Mouse (Mus musculus) liver, adult (tissue): ENCODE data around the gene Cdk17.

Experiments used
- GATA4 ChIP-seq: IDR thresholded peaks from 2 replicates; pipeline ENCODE4 v1.6.1; 2014; ENCODE audit warnings: mild to moderate bottlenecking, low read length; ENCODE audit not compliant: insufficient replicate concordance

The Cdk17 gene

DNA sequence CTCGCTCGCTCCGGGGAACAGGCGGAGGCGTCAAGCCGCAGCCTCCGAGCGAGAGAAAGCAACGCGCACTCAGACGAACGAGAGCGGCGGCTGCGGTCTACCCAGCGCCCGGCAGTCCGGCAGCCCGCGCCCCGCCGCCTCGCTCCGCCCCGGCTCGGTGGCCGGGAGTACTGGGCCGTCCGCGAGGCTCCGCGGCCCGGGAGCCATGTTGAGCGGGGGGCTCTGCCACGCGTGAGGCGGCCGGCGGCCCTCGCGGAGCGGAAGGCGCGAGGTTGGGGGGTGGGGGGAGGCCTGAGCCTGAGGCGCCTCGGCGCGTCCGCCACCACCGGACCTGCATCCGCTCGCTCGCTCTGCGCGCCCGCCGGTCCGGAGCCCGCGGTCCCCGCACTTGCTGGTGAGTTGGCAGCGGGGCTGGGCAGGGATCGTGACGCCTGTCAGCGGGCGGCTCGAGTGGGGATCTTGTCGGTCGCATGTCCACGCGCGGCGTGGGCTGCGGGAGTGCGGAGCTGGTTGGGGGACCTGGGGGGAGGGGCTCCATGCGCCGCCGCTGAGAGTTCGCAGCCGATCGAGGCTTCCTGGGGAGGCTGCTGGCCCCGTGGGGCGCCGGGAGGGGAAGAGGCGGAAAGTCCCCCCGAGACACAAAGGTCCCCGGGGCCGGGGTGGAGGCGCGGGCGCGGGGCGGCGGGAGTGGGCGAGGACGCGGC is at the start of gene Cdk17:
Gene Cdk17, plus strand, starts transcription at position 69 of the 704 bp plus-strand sequence.
- no peak; the same call in 1 of the 2 replicates for TF ChIP-seq GATA4

DNA sequence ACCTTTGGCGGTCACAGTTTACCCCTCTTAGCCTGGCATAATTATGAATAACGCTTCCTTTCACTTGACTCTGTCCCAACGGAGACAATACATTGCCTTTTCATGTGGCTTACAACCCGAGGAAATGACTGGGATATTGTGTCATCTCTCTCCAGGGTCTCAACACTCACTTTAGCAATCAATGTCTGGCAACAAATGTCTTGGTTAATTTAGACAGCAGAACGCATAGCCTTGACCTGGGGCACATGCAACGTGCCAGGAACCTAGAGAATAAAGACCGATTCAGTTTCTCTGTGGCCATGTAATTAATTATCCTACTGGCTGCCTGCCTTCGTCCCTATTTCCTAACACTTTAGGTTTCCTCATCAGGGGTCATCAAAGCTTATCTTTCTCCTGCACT is 49.3 kb upstream of the Cdk17 start:
- no peak; the same call in 1 of the 2 replicates for TF ChIP-seq GATA4

DNA sequence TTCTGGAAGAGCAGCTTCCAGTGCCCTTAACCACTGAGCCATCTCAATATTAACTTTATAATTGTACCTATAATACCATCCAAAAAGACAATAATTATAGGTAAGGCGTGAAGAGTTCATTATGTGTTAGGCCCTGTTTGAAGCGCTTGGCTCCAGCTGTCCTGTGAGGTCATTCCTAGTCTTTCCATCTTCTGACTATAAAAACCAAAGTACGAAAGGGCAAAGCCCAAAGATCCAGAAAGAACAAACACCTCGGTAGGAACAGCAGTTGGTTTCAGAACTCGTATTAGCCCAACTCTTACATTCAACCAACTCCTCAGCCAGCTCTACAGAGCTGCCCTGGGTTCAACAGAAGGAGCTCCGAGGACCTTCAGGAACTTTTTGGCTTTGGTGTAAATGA is 48.7 kb upstream of the Cdk17 start:
- TF ChIP-seq GATA4, result no peak

DNA sequence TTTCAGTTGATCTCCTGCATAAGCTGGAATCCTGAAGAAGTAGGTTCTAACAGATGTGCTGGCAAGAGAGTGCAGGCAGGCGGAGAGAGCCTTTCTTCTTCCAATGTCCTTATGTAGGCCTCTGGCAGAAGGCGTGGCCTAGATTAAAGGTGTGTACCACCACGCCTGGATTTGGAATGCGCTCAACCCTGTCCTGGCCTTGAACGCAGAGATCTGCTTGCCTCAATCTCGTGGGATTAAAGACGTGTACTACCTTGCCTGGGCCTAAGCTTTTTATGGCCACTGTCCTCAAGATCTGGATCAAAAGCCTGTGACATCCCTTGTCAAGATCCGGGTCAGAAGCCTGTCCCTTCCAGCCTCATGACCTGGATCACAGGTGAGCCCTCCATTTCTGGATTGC is 46.7 kb upstream of the Cdk17 start:
- no peak for TF ChIP-seq GATA4

DNA sequence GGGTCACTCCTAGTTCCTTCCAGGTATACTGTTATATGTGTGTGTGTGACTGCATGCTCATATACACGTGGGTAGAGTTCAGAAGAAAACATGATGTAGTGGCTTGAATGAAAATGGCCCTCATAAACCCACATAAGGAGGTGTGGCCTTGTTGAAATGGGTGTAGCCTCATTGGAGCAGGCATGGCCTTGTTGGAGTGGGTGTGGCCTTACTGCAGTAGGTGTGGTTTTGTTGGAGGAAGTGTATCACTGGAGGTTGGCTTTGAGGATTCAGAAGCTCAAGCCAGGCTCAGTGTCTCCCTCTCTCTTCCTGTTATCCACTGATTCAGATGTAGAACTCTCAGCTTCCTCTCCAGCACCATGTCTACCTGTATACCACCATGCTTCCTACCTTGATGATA is 45.9 kb upstream of the Cdk17 start:
- TF ChIP-seq GATA4, result no peak

DNA sequence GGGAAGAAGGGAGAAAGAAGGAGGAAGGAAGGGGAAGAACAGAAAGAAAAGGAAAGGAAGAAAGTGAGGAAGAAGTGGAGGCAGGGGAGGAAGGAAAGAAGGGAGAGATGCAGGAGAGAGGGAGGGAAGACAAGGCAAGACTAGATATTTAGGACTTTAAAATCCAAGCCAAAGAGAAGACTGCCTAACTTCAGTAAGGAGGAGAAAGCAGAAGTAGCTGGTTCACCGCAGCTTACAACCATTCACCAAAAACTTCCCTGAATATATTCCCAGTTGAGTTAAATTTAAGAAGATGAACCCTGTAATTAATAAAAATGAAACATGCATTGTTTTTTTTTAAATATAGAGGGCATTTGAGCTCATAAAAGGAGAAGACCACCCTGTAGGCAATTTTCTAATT is 44.9 kb upstream of the Cdk17 start:
- no peak for TF ChIP-seq GATA4

DNA sequence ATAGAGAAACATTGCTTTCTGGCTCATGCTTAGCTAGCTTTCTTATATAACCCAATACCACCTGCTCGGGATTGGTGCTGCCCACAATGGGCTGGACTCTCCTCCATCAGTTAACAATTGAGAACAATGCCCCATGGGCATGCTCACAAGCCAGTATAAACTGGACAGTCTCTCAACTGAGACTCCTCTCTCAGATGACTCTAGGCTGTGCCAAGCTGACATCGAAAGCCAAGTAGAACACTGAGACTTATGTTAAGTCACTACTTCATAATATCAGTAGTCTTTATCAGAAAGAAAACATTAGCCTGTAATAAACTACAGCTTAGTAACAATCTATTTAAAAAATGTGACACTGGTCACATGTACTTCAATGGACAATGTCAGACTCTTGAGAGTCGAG is 44.0 kb upstream of the Cdk17 start:
- TF ChIP-seq GATA4, result no peak

DNA sequence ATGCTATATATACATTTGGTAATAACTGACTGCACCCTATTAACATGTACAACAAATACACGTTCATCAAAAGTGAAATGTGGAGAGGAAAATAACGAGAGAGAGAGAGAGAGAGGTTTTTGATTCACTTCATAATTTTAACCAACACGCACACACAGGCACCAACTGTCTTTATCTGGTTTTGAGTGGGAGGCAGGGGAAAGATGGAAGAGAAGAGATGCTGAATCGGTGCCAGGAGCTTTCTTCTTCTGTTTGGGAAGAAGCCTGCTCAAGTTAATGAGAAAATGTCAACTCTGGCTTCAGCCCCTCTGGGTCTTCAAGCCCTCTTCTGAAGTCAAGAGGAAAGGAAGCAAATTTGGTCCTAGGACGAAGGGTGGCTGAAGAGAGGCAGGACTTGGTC is 40.9 kb upstream of the Cdk17 start:
- no peak for TF ChIP-seq GATA4

DNA sequence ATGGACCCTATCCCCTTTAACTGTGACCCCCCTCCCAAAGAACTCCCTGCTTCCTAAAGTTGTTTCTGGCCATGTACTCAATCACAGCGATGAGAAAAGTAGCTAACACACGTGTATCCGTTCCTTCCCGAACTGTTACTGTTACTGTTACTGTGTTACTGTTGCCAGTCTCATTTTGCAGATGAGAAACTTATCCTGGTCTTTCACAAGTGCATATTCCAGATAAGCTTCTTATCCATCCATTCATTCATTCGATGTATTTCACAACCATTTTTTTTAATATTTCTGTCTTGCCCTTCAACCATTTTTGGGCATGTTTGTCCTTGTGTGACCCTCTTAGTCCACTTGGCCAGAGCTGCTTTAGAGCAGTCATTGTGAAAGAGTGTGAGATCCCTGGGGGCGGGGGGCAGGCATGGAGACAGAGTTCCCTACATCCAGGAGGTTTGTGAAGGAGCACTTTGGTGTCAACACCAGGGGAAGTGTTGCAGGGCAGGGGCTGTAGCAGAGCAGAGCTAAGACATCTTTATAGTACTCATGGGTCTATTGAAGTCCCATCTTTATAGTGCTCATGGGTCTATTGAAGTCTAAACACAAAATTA is 39.3 kb upstream of the Cdk17 start:
- TF ChIP-seq GATA4, result no peak

DNA sequence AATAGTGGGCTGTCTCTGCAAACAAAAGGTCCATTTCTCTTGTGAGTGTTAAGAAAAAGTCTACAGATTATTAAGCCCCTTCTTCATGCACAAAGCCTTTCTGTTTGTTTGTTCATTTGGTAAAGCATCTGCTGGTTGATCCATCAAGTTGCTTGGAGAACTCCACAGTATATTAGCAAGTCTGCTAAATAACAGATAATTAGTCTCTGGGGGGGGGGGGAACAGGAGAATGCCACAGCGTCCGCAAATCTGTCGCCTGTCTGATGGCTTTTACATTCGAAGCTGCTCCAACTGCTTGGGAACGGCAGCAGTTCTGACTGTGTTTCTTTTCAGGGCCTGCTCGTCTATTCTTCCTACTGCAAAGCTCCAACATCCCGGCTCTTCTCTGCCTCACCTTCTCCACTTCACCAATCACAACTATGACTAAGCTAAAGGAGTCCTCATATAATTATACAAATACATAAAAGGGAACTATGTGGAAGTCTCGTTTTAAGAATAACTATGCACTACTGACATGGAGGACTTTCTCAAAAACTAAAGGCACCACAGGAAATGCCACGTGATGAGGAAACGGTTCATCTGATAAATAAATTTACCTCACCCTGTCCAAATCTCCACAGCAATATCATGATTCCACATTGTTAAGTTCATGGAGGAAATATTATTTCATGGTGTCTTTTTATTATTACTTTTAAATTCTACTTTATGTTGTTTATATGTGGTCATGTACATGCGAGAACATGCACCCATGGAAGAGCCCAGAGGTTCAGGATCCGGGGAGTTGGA is 38.1 kb upstream of the Cdk17 start:
- no peak for TF ChIP-seq GATA4

DNA sequence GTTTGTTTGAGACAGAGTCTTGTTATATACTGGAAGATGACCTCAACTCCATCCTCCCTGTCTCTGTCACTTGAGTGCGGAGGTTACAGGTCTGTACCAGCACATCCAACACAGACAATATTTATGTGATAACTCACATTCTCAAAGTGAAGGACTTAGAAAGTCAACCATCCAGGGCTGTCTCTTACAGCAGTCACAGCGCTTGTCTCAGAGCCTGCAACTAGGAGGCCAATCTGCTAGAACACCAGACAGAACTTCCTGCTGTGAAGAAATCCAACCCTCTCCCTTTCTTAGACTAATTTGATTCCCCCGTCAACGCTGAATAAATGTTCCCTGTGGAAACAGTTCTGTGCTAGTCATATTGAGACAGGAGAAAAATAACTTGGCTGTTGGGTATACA is 37.4 kb upstream of the Cdk17 start:
- TF ChIP-seq GATA4, result no peak

DNA sequence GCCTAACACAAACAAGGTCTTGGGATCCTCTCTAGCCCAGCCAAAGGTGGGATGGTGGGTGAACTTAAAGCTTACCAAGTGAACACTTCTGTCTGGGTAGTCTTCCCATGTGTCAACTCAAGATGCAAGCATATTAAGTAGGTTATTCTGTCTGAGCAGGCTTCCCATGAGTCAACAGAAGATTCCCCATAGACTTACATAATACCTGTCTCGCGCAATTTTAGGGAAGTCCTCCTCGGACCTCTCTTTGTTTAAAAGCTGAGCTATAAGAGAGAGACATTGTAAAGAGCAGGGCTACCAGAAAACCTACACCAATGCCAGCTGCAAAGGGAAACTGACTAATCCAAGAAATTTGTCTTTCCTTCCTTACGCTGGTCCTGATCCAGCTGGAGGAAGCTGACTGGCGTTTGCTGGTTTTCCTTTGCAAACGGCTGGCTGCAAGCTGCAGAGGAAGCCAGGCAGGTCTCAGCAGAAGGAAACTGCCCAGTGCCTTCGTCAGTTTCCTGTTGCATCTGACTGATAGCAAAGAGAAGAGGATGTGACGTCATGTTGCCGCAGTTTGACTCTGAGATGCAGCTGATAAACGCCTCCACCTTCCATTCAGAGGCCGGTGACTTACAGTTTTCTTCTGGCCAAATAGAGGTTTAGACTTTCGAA is 36.6 kb upstream of the Cdk17 start:
- peak; percentile 89; the same call in 1 of the 2 replicates for TF ChIP-seq GATA4

DNA sequence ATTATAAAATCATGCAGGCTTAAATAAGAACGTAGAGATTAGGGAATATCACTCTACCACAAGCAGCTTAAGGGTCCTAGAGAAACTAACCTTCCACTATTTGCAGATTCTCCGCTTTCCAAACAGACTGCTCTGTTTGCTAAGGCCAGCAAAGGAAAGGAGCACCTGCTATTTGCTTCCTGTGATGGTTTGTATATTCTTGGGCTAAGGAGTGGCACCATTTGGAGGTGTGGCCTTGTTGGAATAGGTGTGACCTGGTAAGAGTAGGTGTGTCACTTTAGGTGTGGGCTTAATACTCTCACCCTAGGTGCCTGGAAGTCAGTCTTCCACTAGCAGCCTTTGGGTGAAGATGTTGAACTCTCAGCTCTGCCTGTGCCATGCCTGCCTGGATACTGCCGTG is 34.6 kb upstream of the Cdk17 start:
- TF ChIP-seq GATA4, result no peak

DNA sequence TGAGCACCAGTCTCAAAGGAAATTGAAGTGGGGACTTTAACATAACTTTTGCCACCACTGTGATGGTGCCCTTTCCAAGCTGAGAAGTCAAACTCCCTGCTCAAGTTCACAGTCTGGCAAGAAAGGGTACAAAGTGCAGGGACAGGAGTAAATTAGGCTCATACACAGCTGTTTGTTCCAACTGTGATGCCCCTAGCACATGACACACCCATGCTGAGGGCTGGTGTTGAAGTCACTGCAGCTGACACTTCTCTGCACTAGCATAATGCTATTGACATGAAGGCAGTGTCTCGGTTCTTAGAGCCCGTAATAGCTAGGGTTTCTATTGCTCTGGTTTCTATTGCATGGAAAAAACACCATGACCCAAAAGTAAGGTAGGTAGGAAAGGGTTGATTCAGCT is 32.1 kb upstream of the Cdk17 start:
- no peak for TF ChIP-seq GATA4

DNA sequence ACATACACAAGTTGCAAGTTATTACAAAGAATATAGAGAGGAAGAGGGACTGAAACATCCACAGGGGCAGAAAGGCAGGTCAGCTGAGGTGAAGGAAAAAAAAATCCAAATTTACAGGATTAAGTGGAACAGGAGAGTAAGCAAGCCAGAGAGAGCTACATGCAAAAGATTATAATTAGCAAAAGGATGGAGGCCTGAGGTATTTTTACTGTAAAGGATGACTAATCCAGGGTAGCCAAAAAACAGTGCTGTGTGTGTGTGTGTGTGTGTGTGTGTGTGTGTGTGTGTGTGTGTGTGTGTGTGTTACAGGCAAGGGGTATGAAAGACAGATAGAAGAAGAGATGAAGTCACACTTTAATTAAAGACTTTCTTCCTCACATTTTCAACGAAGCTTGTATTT is 31.3 kb upstream of the Cdk17 start:
- TF ChIP-seq GATA4, result no peak
